Mouse (Mus musculus): Measurements from ENCODE around the gene Gria4. TPM values are rescaled to one million over a fixed set of nuclear protein-coding genes. Genes with fewer than 3 reads are reported as not detected.
"Not testable (repeated sequence)": the region's sequence is repeated elsewhere in the genome, so short reads cannot be mapped to it uniquely, and the experiment has no call there.

Gene Gria4
- 100 to 1,000 TPM; 105 to 107 TPM for total RNA-seq (2021)
- long read RNA-seq, experiment 1, full-length matches to known transcripts: 81 of 121 reads
- long read RNA-seq, experiment 1, partial matches to known transcripts: 29 of 121 reads
- long read RNA-seq, experiment 1, other reads (novel, unspliced or antisense): 11 of 121 reads
- long read RNA-seq, experiment 2, full-length matches to known transcripts: 33 of 66 reads
- long read RNA-seq, experiment 2, partial matches to known transcripts: 28 of 66 reads
- long read RNA-seq, experiment 2, other reads (novel, unspliced or antisense): 5 of 66 reads

- intact Hi-C loops (cut with DNase I): loop anchor here (2.0 to 10.0 kb wide), 5 partner anchors 257 to 1872 kb away; partner anchors contain the start of gene Gucy1a2
- DNase-seq (ENCODE audit: extremely low spot score in 1 of 2, low spot score in 2 of 2): peak; percentile 81 to 84
Measured at GRCm38 (mm10) chr9:4795544-4796288, at the start of gene Gria4. Gria4 (minus strand) TSS chr9:4796234.

GRCm38 (mm10) chr9:4810941-4811340 is 14.9 kb upstream of the Gria4 start:
- H3K27ac ChIP-seq; intact Hi-C loops (cut with DNase I); DNase-seq (ENCODE audit: extremely low spot score in 1 of 2, low spot score in 2 of 2); H3K4me3 ChIP-seq: not testable (repeated sequence)

More at GRCm38 (mm10) chr9:4795544-4796288, at the start of gene Gria4:
- Histone ChIP-seq H3K4me3 (peak within 1 kb of the TSS; percentile 78), H3K27ac (peak within 1 kb of the TSS; percentile 96)
- no peak for TF ChIP-seq CTCF (IDR thresholded peaks at IDR 0.05)

GRCm38 (mm10) chr9:4803151-4803755 is 7.2 kb upstream of the Gria4 start:
- intact Hi-C loops (cut with DNase I): no loop called here
- TF ChIP-seq CTCF (IDR thresholded peaks at IDR 0.05): no peak
- H3K27ac ChIP-seq: no peak overlapping the region
- DNase-seq (ENCODE audit: extremely low spot score in 1 of 2, low spot score in 2 of 2): no peak
- no peak overlapping the region for H3K4me3 ChIP-seq

- intact Hi-C loops (cut with DNase I): loop anchor here (5.0 to 10.0 kb wide), 4 partner anchors 700 to 1870 kb away; partner anchors contain the start of gene Gucy1a2
- no peak overlapping the region for H3K4me3 ChIP-seq
- no peak for TF ChIP-seq CTCF (IDR thresholded peaks at IDR 0.05)
- no peak overlapping the region for H3K27ac ChIP-seq
- no peak for DNase-seq (ENCODE audit: extremely low spot score in 1 of 2, low spot score in 2 of 2)
Measured at GRCm38 (mm10) chr9:4797396-4797795, 1.4 kb upstream of the Gria4 start.

GRCm38 (mm10) chr9:4796289-4796645 is 233 bp upstream of the Gria4 start:
- DNase-seq (ENCODE audit: extremely low spot score in 1 of 2, low spot score in 2 of 2): no peak
- Histone ChIP-seq H3K27ac (peak overlapping the region; percentile 96), H3K4me3 (peak overlapping the region; percentile 78)
- intact Hi-C loops (cut with DNase I): loop anchor here (5.0 to 10.0 kb wide), 4 partner anchors 701 to 1871 kb away; partner anchors contain the start of gene Gucy1a2
- no peak for TF ChIP-seq CTCF (IDR thresholded peaks at IDR 0.05)

- peak overlapping the region; percentile 78 for H3K4me3 ChIP-seq
- intact Hi-C loops (cut with DNase I): loop anchor here (2.0 to 10.0 kb wide), 5 partner anchors 256 to 1872 kb away; partner anchors contain the start of gene Gucy1a2
- no peak for TF ChIP-seq CTCF (IDR thresholded peaks at IDR 0.05)
- peak overlapping the region; percentile 96 for H3K27ac ChIP-seq
- peak in 1 of 2 experiments; percentile 16 for DNase-seq (ENCODE audit: extremely low spot score in 1 of 2, low spot score in 2 of 2)
Measured at GRCm38 (mm10) chr9:4795075-4795474, 959 bp downstream of the Gria4 start.

GRCm38 (mm10) chr9:4794411-4794810 is 1.6 kb downstream of the Gria4 start:
- no peak for DNase-seq (ENCODE audit: extremely low spot score in 1 of 2, low spot score in 2 of 2)
- intact Hi-C loops (cut with DNase I): loop anchor here (2.0 to 10.0 kb wide), 2 partner anchors 256 to 1260 kb away; partner anchors contain the start of gene Gucy1a2
- TF ChIP-seq CTCF (IDR thresholded peaks at IDR 0.05): no peak
- peak overlapping the region; percentile 96 for H3K27ac ChIP-seq
- peak overlapping the region; percentile 78 for H3K4me3 ChIP-seq

GRCm38 (mm10) chr9:4749407-4749806 is 46.6 kb downstream of the Gria4 start:
- H3K27ac ChIP-seq; DNase-seq (ENCODE audit: extremely low spot score in 1 of 2, low spot score in 2 of 2); intact Hi-C loops (cut with DNase I); H3K4me3 ChIP-seq: not testable (repeated sequence)

- TF ChIP-seq CTCF (IDR thresholded peaks at IDR 0.05): no peak
- Histone ChIP-seq H3K4me3 (no peak overlapping the region), H3K27ac (no peak overlapping the region)
- intact Hi-C loops (cut with DNase I): no loop called here
- no peak for DNase-seq (ENCODE audit: extremely low spot score in 1 of 2, low spot score in 2 of 2)
Measured at GRCm38 (mm10) chr9:4714086-4714485, 81.9 kb downstream of the Gria4 start.

GRCm38 (mm10) chr9:4712367-4712766 is 83.7 kb downstream of the Gria4 start:
- no peak for TF ChIP-seq CTCF (IDR thresholded peaks at IDR 0.05)
- DNase-seq (ENCODE audit: extremely low spot score in 1 of 2, low spot score in 2 of 2): no peak
- no peak overlapping the region for H3K4me3 ChIP-seq
- intact Hi-C loops (cut with DNase I): no loop called here
- no peak overlapping the region for H3K27ac ChIP-seq

GRCm38 (mm10) chr9:4687149-4687548 is 108.9 kb downstream of the Gria4 start:
- Histone ChIP-seq H3K27ac (no peak overlapping the region), H3K4me3 (no peak overlapping the region)
- no peak for TF ChIP-seq CTCF (IDR thresholded peaks at IDR 0.05)
- DNase-seq (ENCODE audit: extremely low spot score in 1 of 2, low spot score in 2 of 2): no peak
- intact Hi-C loops (cut with DNase I): no loop called here

- intact Hi-C loops (cut with DNase I): no loop called here
- H3K27ac ChIP-seq: no peak overlapping the region
- no peak for DNase-seq (ENCODE audit: extremely low spot score in 1 of 2, low spot score in 2 of 2)
- no peak for TF ChIP-seq CTCF (IDR thresholded peaks at IDR 0.05)
- H3K4me3 ChIP-seq: no peak overlapping the region
Measured at GRCm38 (mm10) chr9:4680244-4680643, 115.8 kb downstream of the Gria4 start.
